Mouse (Mus musculus) G1E (cell line): Measurements from ENCODE around the gene Akap9.

Source experiments
- CTCF ChIP-seq: IDR thresholded peaks from 2 replicates; pipeline ENCODE4 v1.5.1; 2012; ENCODE audit warnings: low read depth, low read length, inconsistent platforms, mixed read lengths
- GATA1 ChIP-seq: IDR thresholded peaks from 2 replicates; pipeline ENCODE4 v1.6.1; 2012; ENCODE audit warnings: borderline replicate concordance, low read length, inconsistent platforms, mixed read lengths
- TAL1 ChIP-seq: conservative IDR thresholded peaks from 2 replicates; pipeline ENCODE4 v1.6.1; 2012; ENCODE audit warnings: low read depth, low read length, inconsistent platforms, mixed read lengths

DNA sequence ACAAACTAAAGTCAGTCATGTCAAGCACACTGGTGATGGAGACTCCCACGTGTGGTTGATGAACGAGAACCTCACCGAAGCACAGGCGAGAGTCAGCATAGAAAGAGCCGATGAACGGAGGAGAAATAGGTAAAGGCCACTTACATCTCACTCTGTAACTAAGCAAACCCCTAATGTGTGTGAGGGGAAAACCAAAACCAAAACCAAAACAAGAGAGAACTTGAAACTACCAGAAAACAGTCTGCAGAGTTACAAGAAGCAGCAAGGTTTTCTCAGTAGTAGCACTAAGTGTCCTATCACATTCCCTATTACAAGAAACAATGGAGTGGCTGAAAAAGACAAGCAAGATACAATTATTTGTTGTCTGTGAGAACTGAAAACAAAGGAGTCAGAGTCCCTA, 24.6 kb downstream of the Akap9 start:
- no peak for TF ChIP-seq CTCF
- no peak for TF ChIP-seq TAL1
- TF ChIP-seq GATA1, result no peak
